ENCODE assay signal across 8 mouse cellular contexts in the genomic region with DNA sequence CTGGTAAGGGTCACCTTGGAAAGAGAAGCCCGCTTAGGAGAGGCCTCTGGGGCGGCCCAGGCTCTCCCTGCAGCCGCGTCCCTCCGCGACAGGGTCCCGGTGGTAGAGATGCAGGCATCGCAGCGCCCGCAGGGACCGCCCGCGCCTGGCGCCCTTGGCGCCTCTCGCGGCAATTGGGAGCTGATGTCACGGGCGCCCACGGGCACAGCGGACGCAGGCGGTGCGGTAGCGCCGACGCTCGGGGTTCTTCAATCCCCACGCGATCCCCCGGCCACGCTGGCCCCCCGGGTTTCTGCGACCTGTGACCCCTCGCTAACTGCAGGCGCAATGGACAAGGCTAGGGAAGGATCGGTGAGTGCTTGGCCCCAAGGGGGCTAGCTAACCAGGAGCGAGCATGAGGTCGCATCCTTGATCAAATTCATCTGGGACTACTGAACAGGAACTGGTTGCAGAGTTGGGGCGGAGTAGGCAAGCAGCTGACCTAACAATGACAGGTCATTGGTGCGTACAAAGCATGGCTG. TPM values are rescaled to one million over a fixed set of nuclear protein-coding genes. Genes with fewer than 3 reads are reported as not detected.
DNase-seq lines count a peak whose midpoint lies in the region; ATAC-seq lines count a peak whose summit lies in the region.

No protein-coding gene starts in this region.

- WGBS in kidney, embryonic 15.5 days = 4% methylated on average over 41 of the region's 41 CpGs
- WGBS in embryonic facial prominence, embryonic 12.5 days = 2% methylated on average over 41 of the region's 41 CpGs
- 2% methylated on average over 41 of the region's 41 CpGs for WGBS in hindbrain, embryonic 12.5 days
- 7% methylated on average over 41 of the region's 41 CpGs for WGBS in limb, embryonic 15.5 days

- no peak for ATAC-seq in kidney, embryonic 15.5 days (replicated peaks; ENCODE audit: low FRiP score)
- no peak for ATAC-seq in embryonic facial prominence, embryonic 12.5 days (ENCODE audit: insufficient number of reproducible peaks, insufficient read depth, low FRiP score, low TSS enrichment)
- peak; percentile 5; the same call in 1 of the 2 replicates for ATAC-seq in hindbrain, embryonic 12.5 days (ENCODE audit: low FRiP score)
- no peak for ATAC-seq in limb, embryonic 15.5 days (ENCODE audit: insufficient number of reproducible peaks, low FRiP score, low TSS enrichment, low read depth)

- H3K4me2 ChIP-seq in kidney, embryonic 15.5 days = peak overlapping the region; percentile 76
- H3K4me2 ChIP-seq in embryonic facial prominence, embryonic 12.5 days (replicated peaks) = peak overlapping the region; percentile 74
- H3K4me2 ChIP-seq in hindbrain, embryonic 12.5 days (replicated peaks) = peak overlapping the region; percentile 67
- peak overlapping the region; percentile 55 for H3K4me2 ChIP-seq in limb, embryonic 15.5 days

- H3K27me3 ChIP-seq in kidney, embryonic 15.5 days = no peaks in the 10 kb centered on the region
- H3K27me3 ChIP-seq in embryonic facial prominence, embryonic 12.5 days = 0 out of 2 replicates have a peak, but pooled peaks cover 5% of the 10 kb centered on the region
- no peaks in the 10 kb centered on the region for H3K27me3 ChIP-seq in hindbrain, embryonic 12.5 days
- no peaks in the 10 kb centered on the region for H3K27me3 ChIP-seq in limb, embryonic 15.5 days

- H3K27ac ChIP-seq in kidney, embryonic 15.5 days = peak overlapping the region; percentile 52; the same call in 1 of the 2 replicates
- H3K27ac ChIP-seq in embryonic facial prominence, embryonic 12.5 days = no peak overlapping the region
- H3K27ac ChIP-seq in hindbrain, embryonic 12.5 days = no peak overlapping the region
- peak overlapping the region; percentile 72 for H3K27ac ChIP-seq in limb, embryonic 15.5 days

- H3K4me3 ChIP-seq in kidney, embryonic 15.5 days (replicated peaks) = peak overlapping the region; percentile 39
- H3K4me3 ChIP-seq in embryonic facial prominence, embryonic 12.5 days = peak overlapping the region; percentile 35
- H3K4me3 ChIP-seq in hindbrain, embryonic 12.5 days = peak overlapping the region; percentile 33
- H3K4me3 ChIP-seq in limb, embryonic 15.5 days = peak overlapping the region; percentile 30

- peak overlapping the region; percentile 56 for H3K9ac ChIP-seq in kidney, embryonic 15.5 days
- peak overlapping the region; percentile 61 for H3K9ac ChIP-seq in embryonic facial prominence, embryonic 12.5 days
- peak overlapping the region; percentile 54 for H3K9ac ChIP-seq in hindbrain, embryonic 12.5 days
- H3K9ac ChIP-seq in limb, embryonic 15.5 days = peak overlapping the region; percentile 18; the same call in 1 of the 2 replicates

- peaks cover 52% of the 10 kb centered on the region for H3K4me1 ChIP-seq in kidney, embryonic 15.5 days
- peaks cover 39% of the 10 kb centered on the region for H3K4me1 ChIP-seq in embryonic facial prominence, embryonic 12.5 days
- H3K4me1 ChIP-seq in hindbrain, embryonic 12.5 days = peaks cover 45% of the 10 kb centered on the region
- peaks cover 60% of the 10 kb centered on the region for H3K4me1 ChIP-seq in limb, embryonic 15.5 days

- H3K9me3 ChIP-seq in kidney, embryonic 15.5 days (replicated peaks) = no peaks in the 10 kb centered on the region
- H3K9me3 ChIP-seq in embryonic facial prominence, embryonic 12.5 days = no peaks in the 10 kb centered on the region
- H3K9me3 ChIP-seq in hindbrain, embryonic 12.5 days (replicated peaks) = no peaks in the 10 kb centered on the region
- no peaks in the 10 kb centered on the region for H3K9me3 ChIP-seq in limb, embryonic 15.5 days

- no peak for DNase-seq in kidney, adult 8-10 months
- DNase-seq in retina, postnatal 1 day = peak; percentile 56
- no peak for DNase-seq in cerebellum, adult 9-10 months
- DNase-seq in gastrocnemius, postnatal 25 days = no peak

- H3K36me3 ChIP-seq in kidney, embryonic 15.5 days = peaks cover 15% of the 10 kb centered on the region
- H3K36me3 ChIP-seq in embryonic facial prominence, embryonic 12.5 days = peaks cover 11% of the 10 kb centered on the region
- peaks cover 1% of the 10 kb centered on the region for H3K36me3 ChIP-seq in hindbrain, embryonic 12.5 days
- peaks cover 25% of the 10 kb centered on the region for H3K36me3 ChIP-seq in limb, embryonic 15.5 days

RNA-seq across cellular contexts. Expression of gene Rtkn, which starts 7.0 kb away (rescaled TPM):
- 31.5 and 33.7 TPM in 2 replicates for polyA plus RNA-seq in kidney, embryonic 15.5 days (2015; fragmentation: Nextera tagmentation; extraction: Ambion mirVana)
- 51.3 and 54.6 TPM in 2 replicates for polyA plus RNA-seq in embryonic facial prominence, embryonic 12.5 days (2016; fragmentation: Nextera tagmentation; extraction: Ambion mirVana)
- polyA plus RNA-seq in hindbrain, embryonic 12.5 days (2016; fragmentation: Nextera tagmentation; extraction: Ambion mirVana) = 40.7 and 42.6 TPM in 2 replicates
- polyA plus RNA-seq in limb, embryonic 15.5 days (2015; fragmentation: Nextera tagmentation; extraction: Ambion mirVana) = 76.7 and 79.5 TPM in 2 replicates
- total RNA-seq in gastrocnemius, postnatal 25 days (2021) = 10 to 100 TPM in 1 of 2 experiments, 1 to 10 TPM in 1; 7.9 to 14.4 TPM

RNA-seq across cellular contexts. Expression of gene Wdr54, which starts 13.9 kb away (rescaled TPM):
- 6.6 and 8.3 TPM in 2 replicates for polyA plus RNA-seq in kidney, embryonic 15.5 days (2015; fragmentation: Nextera tagmentation; extraction: Ambion mirVana)
- polyA plus RNA-seq in embryonic facial prominence, embryonic 12.5 days (2016; fragmentation: Nextera tagmentation; extraction: Ambion mirVana) = 10.0 and 11.3 TPM in 2 replicates
- 11.2 and 11.5 TPM in 2 replicates for polyA plus RNA-seq in hindbrain, embryonic 12.5 days (2016; fragmentation: Nextera tagmentation; extraction: Ambion mirVana)
- polyA plus RNA-seq in limb, embryonic 15.5 days (2015; fragmentation: Nextera tagmentation; extraction: Ambion mirVana) = 4.8 and 5.4 TPM in 2 replicates
- total RNA-seq in gastrocnemius, postnatal 25 days (2021) = 1 to 10 TPM; 1.2 to 1.4 TPM

RNA-seq across cellular contexts. Expression of gene 1700003E16Rik, which starts 13.9 kb away (rescaled TPM):
- 1.6 and 2.4 TPM in 2 replicates for polyA plus RNA-seq in kidney, embryonic 15.5 days (2015; fragmentation: Nextera tagmentation; extraction: Ambion mirVana)
- 2.8 and 2.9 TPM in 2 replicates for polyA plus RNA-seq in embryonic facial prominence, embryonic 12.5 days (2016; fragmentation: Nextera tagmentation; extraction: Ambion mirVana)
- 4.4 and 5.2 TPM in 2 replicates for polyA plus RNA-seq in hindbrain, embryonic 12.5 days (2016; fragmentation: Nextera tagmentation; extraction: Ambion mirVana)
- 3.1 and 3.4 TPM in 2 replicates for polyA plus RNA-seq in limb, embryonic 15.5 days (2015; fragmentation: Nextera tagmentation; extraction: Ambion mirVana)
- not detected for total RNA-seq in gastrocnemius, postnatal 25 days (2021)

RNA-seq across cellular contexts. Expression of gene Ino80b, which starts 17.0 kb away (rescaled TPM):
- 15.9 and 17.1 TPM in 2 replicates for polyA plus RNA-seq in kidney, embryonic 15.5 days (2015; fragmentation: Nextera tagmentation; extraction: Ambion mirVana)
- polyA plus RNA-seq in embryonic facial prominence, embryonic 12.5 days (2016; fragmentation: Nextera tagmentation; extraction: Ambion mirVana) = 17.9 and 21.4 TPM in 2 replicates
- 19.6 and 19.9 TPM in 2 replicates for polyA plus RNA-seq in hindbrain, embryonic 12.5 days (2016; fragmentation: Nextera tagmentation; extraction: Ambion mirVana)
- 9.9 and 10.0 TPM in 2 replicates for polyA plus RNA-seq in limb, embryonic 15.5 days (2015; fragmentation: Nextera tagmentation; extraction: Ambion mirVana)
- total RNA-seq in gastrocnemius, postnatal 25 days (2021) = 10 to 100 TPM in 1 of 2 experiments, 1 to 10 TPM in 1; 4.8 to 14.0 TPM

RNA-seq across cellular contexts. Expression of gene Wbp1, which starts 20.9 kb away (rescaled TPM):
- 132 and 144 TPM in 2 replicates for polyA plus RNA-seq in kidney, embryonic 15.5 days (2015; fragmentation: Nextera tagmentation; extraction: Ambion mirVana)
- 193 and 204 TPM in 2 replicates for polyA plus RNA-seq in embryonic facial prominence, embryonic 12.5 days (2016; fragmentation: Nextera tagmentation; extraction: Ambion mirVana)
- 206 and 212 TPM in 2 replicates for polyA plus RNA-seq in hindbrain, embryonic 12.5 days (2016; fragmentation: Nextera tagmentation; extraction: Ambion mirVana)
- 89.8 and 91.4 TPM in 2 replicates for polyA plus RNA-seq in limb, embryonic 15.5 days (2015; fragmentation: Nextera tagmentation; extraction: Ambion mirVana)
- 10 to 100 TPM; 37.8 to 38.2 TPM for total RNA-seq in gastrocnemius, postnatal 25 days (2021)

Comparison
In these comparisons a context has a peak if more than half of its experiments do, and no peak if none do; other contexts are left out.
1. H3K27ac ChIP-seq: peak in kidney, embryonic 15.5 days (single experiment) and limb, embryonic 15.5 days (single experiment); none in embryonic facial prominence, embryonic 12.5 days (single experiment) and hindbrain, embryonic 12.5 days (single experiment).
2. Peak in every context shown above with its lines, with median percentiles within 50 percentile points of each other: H3K4me2 ChIP-seq, H3K4me3 ChIP-seq and H3K9ac ChIP-seq.